Mouse (Mus musculus) myocyte (in vitro differentiated cells): ENCODE measurements around the gene Tjp1. TPM values are rescaled to one million over a fixed set of nuclear protein-coding genes. Genes with fewer than 3 reads are reported as not detected.

Experiments
- H3K27me3 ChIP-seq: one replicate; pipeline ENCODE4 v1.6.1; 2011; ENCODE audit not compliant: control insufficient read depth, insufficient read depth, insufficient read length
- H3K36me3 ChIP-seq: one replicate; pipeline ENCODE4 v1.6.1; 2011; ENCODE audit not compliant: control insufficient read depth, insufficient read depth
- H3K4me2 ChIP-seq: one replicate; pipeline ENCODE4 v1.6.1; 2011; ENCODE audit warnings: low read depth, control low read depth
- H3K4me3 ChIP-seq: one replicate; pipeline ENCODE4 v1.5.1; 2011; ENCODE audit warnings: mild to moderate bottlenecking, control low read depth, moderate library complexity
- H3K79me2 ChIP-seq: one replicate; pipeline ENCODE4 v1.6.1; 2011; ENCODE audit not compliant: control insufficient read depth, insufficient read depth
- H3ac ChIP-seq: one replicate; pipeline ENCODE4 v1.6.1; 2011; ENCODE audit not compliant: control insufficient read depth, insufficient read length
- CEBPB ChIP-seq: IDR thresholded peaks from 2 replicates; pipeline ENCODE4 v1.6.1; 2011; ENCODE audit warnings: mild to moderate bottlenecking, moderate library complexity; ENCODE audit not compliant: poor library complexity, insufficient read depth, severe bottlenecking
- E2F4 ChIP-seq: IDR thresholded peaks from one replicate; pipeline ENCODE4 v1.6.1; 2011; ENCODE audit warnings: mild to moderate bottlenecking, control low read depth, moderate library complexity; ENCODE audit not compliant: insufficient read depth
- MAX ChIP-seq: IDR thresholded peaks from one replicate; pipeline ENCODE4 v1.6.1; 2011; ENCODE audit warnings: low read depth, mild to moderate bottlenecking, control low read depth
- MYOD1 ChIP-seq, 3 experiments: IDR thresholded peaks; one replicate each; pipeline ENCODE4 v1.6.1; 2011; ENCODE audit warnings: control low read depth in 2 of 3, low read depth in 2 of 3, mild to moderate bottlenecking in 2 of 3, moderate library complexity in 1 of 3; ENCODE audit not compliant: insufficient read length in 2 of 3, control insufficient read depth in 1 of 3
- MYOG ChIP-seq, 3 experiments: IDR thresholded peaks; one replicate each; pipeline ENCODE4 v1.6.1; 2011; ENCODE audit warnings: control low read depth in 2 of 3, low read depth in 2 of 3, mild to moderate bottlenecking in 2 of 3; ENCODE audit not compliant: insufficient read length in 2 of 3, control insufficient read depth in 1 of 3, insufficient read depth in 1 of 3
- POLR2A ChIP-seq: IDR thresholded peaks from one replicate; pipeline ENCODE4 v1.6.1; 2011; ENCODE audit warnings: low read depth, mild to moderate bottlenecking, control low read depth, moderate library complexity; ENCODE audit not compliant: insufficient read length
- POLR2AphosphoS2 ChIP-seq: IDR thresholded peaks from one replicate; pipeline ENCODE4 v1.6.1; 2011; ENCODE audit warnings: low read depth, control low read depth; ENCODE audit not compliant: insufficient read length
- REST ChIP-seq: IDR thresholded peaks from one replicate; pipeline ENCODE4 v1.6.1; 2011; ENCODE audit warnings: mild to moderate bottlenecking, control low read depth, moderate library complexity; ENCODE audit not compliant: insufficient read depth, insufficient read length
- SRF ChIP-seq: IDR thresholded peaks from one replicate; pipeline ENCODE4 v1.6.1; 2011; ENCODE audit warnings: low read depth; ENCODE audit not compliant: control insufficient read depth, insufficient read length
- TCF12 ChIP-seq: IDR thresholded peaks from one replicate; pipeline ENCODE4 v1.6.1; 2011; ENCODE audit warnings: mild to moderate bottlenecking, control low read depth; ENCODE audit not compliant: poor library complexity, insufficient read depth, severe bottlenecking
- TCF3 ChIP-seq: IDR thresholded peaks from one replicate; pipeline ENCODE4 v1.6.1; 2011; ENCODE audit warnings: low read depth, control low read depth; ENCODE audit not compliant: insufficient read length
- USF1 ChIP-seq: IDR thresholded peaks from one replicate; pipeline ENCODE4 v1.6.1; 2011; ENCODE audit warnings: low read depth, mild to moderate bottlenecking, control low read depth, moderate library complexity
- polyA plus RNA-seq: library from polyadenylated mRNA; unstranded; fragments of >200 nt; fragmentation: generic; extraction: Trizol; gene quantifications from one replicate; pipeline ENCODE4 v1.2.1, GENCODE M21; 2012; ENCODE audit warnings: missing spikeins

The Tjp1 gene
- polyA plus RNA-seq, 1 experiment = 24.3 TPM

DNA sequence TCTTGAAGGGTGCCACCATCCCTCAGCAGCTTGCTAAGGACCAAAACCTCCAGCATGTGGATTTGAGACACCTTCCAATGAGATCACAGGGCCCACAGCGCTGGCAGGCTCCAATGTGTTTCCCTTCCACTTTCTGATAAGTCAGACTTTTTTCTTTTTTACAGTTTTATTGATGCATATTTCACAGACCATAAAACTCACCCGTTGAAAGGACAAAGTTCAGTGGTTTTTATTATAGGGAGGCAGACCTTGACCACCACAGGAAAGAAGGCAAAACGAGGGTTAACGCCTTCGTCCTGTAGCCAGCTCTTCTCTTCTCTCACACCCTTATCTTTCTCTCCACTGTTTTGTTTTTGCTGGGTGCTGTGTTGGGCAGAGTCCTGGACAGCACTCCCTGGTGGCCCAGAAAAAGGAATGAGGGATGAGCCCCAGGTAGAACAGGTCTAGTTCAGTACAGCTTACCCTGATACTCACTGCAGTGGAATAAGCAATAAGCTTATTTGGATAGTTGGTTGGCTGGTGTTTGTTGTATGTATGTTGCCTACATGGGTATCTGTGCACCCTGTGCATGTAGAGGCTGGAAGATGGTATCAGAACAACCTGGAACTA, 43.3 kb downstream of the Tjp1 start:
- Histone ChIP-seq H3K36me3 (no peaks in the 10 kb centered on the region), H3K27me3 (no peaks in the 10 kb centered on the region), H3K4me3 (no peak overlapping the region), H3K79me2 (no peaks in the 10 kb centered on the region), H3ac (no peak overlapping the region), H3K4me2 (no peak overlapping the region)
- TF ChIP-seq REST = no peak
- no peak for TF ChIP-seq POLR2AphosphoS2
- TF ChIP-seq CEBPB = no peak

- no peak overlapping the region for H3K4me3 ChIP-seq
- no peaks in the 10 kb centered on the region for H3K27me3 ChIP-seq
- peak in 1 of 3 experiments; percentile 55 for TF ChIP-seq MYOG (IDR thresholded peaks at IDR 0.05; ENCODE audit: control insufficient read depth in 1 of 3, insufficient read depth in 1 of 3, insufficient read length in 2 of 3, low read depth in 2 of 3)
- no peak for TF ChIP-seq TCF3
- TF ChIP-seq E2F4 = no peak
- TF ChIP-seq POLR2AphosphoS2 = no peak
Measured at GRCm38 (mm10) chr7:65482216-65482615, 45.4 kb downstream of the Tjp1 start.

DNA sequence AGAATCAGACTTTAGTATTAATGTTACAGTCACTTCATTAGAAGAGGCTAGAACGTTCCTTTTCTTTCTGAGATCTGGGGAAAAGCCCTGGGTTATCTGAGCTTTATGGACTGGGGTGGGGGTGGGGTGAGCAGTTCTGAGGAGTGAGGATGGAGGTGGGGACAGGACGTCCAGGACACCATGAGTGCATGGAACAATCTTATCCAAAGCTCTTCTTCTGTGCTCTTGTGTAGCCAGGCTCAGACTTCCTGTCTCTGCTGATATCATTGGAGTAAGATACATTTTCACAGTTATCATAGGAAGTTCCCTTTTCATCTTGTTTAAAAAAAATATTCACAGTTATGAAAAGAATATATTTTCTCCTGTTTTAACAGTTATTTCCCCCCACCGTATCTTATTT, 55.5 kb downstream of the Tjp1 start:
- H3K79me2 ChIP-seq = no peaks in the 10 kb centered on the region
- TF ChIP-seq POLR2AphosphoS2 (no peak), MYOG (IDR thresholded peaks at IDR 0.05; ENCODE audit: control insufficient read depth in 1 of 3, insufficient read depth in 1 of 3, insufficient read length in 2 of 3, low read depth in 2 of 3) (no peak), POLR2A (no peak), SRF (no peak), MAX (no peak), USF1 (no peak), CEBPB (no peak), TCF12 (no peak), REST (no peak), E2F4 (no peak), TCF3 (no peak), MYOD1 (IDR thresholded peaks at IDR 0.05; ENCODE audit: control insufficient read depth in 1 of 3, insufficient read length in 2 of 3, low read depth in 2 of 3) (no peak)
- H3K27me3 ChIP-seq = no peaks in the 10 kb centered on the region
- no peak overlapping the region for H3ac ChIP-seq
- H3K4me2 ChIP-seq = no peak overlapping the region
- no peak overlapping the region for H3K4me3 ChIP-seq
- H3K36me3 ChIP-seq = no peaks in the 10 kb centered on the region

More at GRCm38 (mm10) chr7:65482216-65482615, 45.4 kb downstream of the Tjp1 start:
- H3K4me2 ChIP-seq = no peak overlapping the region
- H3K36me3 ChIP-seq = no peaks in the 10 kb centered on the region
- no peak overlapping the region for H3ac ChIP-seq
- no peaks in the 10 kb centered on the region for H3K79me2 ChIP-seq

DNA sequence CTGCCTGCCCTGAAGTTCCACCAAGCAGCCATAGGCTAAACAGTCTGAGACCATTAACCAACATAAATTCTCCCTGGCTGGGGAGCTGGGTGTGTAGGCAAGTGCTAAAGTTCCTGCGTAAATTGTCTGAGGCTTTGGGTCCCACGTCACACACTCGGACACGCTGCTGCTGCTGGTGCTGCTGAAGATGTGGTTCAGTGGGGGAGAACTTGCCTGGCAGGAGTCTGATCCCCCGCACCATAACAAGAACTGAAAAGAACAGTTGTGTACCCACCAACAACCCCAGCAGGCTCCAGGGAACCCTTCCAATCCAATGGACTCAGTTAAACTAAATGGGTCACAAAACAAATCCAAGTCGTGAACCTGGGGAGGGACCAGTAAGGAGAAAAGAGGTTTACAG, 56.2 kb downstream of the Tjp1 start:
- Histone ChIP-seq H3K36me3 (no peaks in the 10 kb centered on the region), H3K4me2 (no peak overlapping the region), H3K79me2 (no peaks in the 10 kb centered on the region), H3K27me3 (no peaks in the 10 kb centered on the region), H3ac (no peak overlapping the region), H3K4me3 (no peak overlapping the region)
- no peak for TF ChIP-seq POLR2A
- no peak for TF ChIP-seq E2F4
- TF ChIP-seq USF1 = no peak
- TF ChIP-seq MYOD1 (IDR thresholded peaks at IDR 0.05; ENCODE audit: control insufficient read depth in 1 of 3, insufficient read length in 2 of 3, low read depth in 2 of 3) = no peak
- TF ChIP-seq CEBPB = no peak

DNA sequence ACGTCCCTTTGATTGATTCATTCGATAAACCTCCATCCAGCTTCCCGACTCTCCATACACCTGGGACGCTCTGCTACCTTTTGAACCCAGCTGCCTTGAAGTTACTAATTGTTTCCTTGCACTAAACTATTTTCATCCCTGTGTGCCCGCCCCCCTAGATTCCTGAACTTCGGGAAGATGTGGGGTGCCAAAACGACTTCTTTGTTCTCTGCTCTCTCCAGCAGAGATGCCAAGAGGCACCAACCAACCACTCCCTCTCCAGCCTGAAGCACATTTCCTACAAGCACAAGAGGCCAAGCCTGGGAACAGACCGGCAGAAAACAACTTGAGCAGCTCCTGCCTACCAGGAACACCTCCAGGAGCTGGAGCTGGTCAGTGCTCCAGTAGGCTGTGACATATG, 57.4 kb downstream of the Tjp1 start:
- Histone ChIP-seq H3K36me3 (no peaks in the 10 kb centered on the region), H3K79me2 (no peaks in the 10 kb centered on the region), H3K4me2 (peak overlapping the region; percentile 57), H3K4me3 (no peak overlapping the region), H3ac (no peak overlapping the region), H3K27me3 (no peaks in the 10 kb centered on the region)
- TF ChIP-seq E2F4 (no peak), CEBPB (no peak), MYOG (IDR thresholded peaks at IDR 0.05; ENCODE audit: control insufficient read depth in 1 of 3, insufficient read depth in 1 of 3, insufficient read length in 2 of 3, low read depth in 2 of 3) (no peak), TCF12 (no peak), MAX (no peak), TCF3 (no peak), POLR2A (no peak), USF1 (no peak), POLR2AphosphoS2 (no peak), MYOD1 (IDR thresholded peaks at IDR 0.05; ENCODE audit: control insufficient read depth in 1 of 3, insufficient read length in 2 of 3, low read depth in 2 of 3) (no peak), REST (no peak), SRF (no peak)
